Mouse (Mus musculus) splenic B cell, adult 2 months (primary cell): ENCODE results near the gene Doc2g.
"Not testable (repeated sequence)": the region's sequence is repeated elsewhere in the genome, so short reads cannot be mapped to it uniquely, and the experiment has no call there.

Experiments
- DNase-seq: peaks from one replicate; pipeline ENCODE4 v3.0.0-alpha.2; 2011; ENCODE audit warnings: low read depth, low spot score
- H3K27me3 ChIP-seq: 2 replicates; pipeline ENCODE4 v1.6.1; 2012; ENCODE audit warnings: mild to moderate bottlenecking, low read length, moderate library complexity, mixed read lengths; ENCODE audit not compliant: control insufficient read depth, poor library complexity, insufficient read depth, severe bottlenecking
- H3K36me3 ChIP-seq: 2 replicates; pipeline ENCODE4 v1.6.1; 2012; ENCODE audit warnings: mild to moderate bottlenecking, low read length, moderate library complexity, mixed read lengths; ENCODE audit not compliant: control insufficient read depth, poor library complexity, insufficient read depth, severe bottlenecking

Gene Doc2g

GRCm38 (mm10) chr19:4017921-4018587 is 14.9 kb downstream of the Doc2g start:
- Histone ChIP-seq H3K36me3 (no peaks in the 10 kb centered on the region), H3K27me3 (no peaks in the 10 kb centered on the region)
- no peak for DNase-seq

- Histone ChIP-seq H3K36me3 (no peaks in the 10 kb centered on the region), H3K27me3 (no peaks in the 10 kb centered on the region)
- peak; percentile 85 for DNase-seq
Measured at GRCm38 (mm10) chr19:4018743-4019583, 15.8 kb downstream of the Doc2g start.

GRCm38 (mm10) chr19:4023185-4023584 is 20.1 kb downstream of the Doc2g start:
- Histone ChIP-seq H3K27me3 (no peaks in the 10 kb centered on the region), H3K36me3 (no peaks in the 10 kb centered on the region)
- DNase-seq = no peak

- Histone ChIP-seq H3K27me3 (no peaks in the 10 kb centered on the region), H3K36me3 (no peaks in the 10 kb centered on the region)
- no peak for DNase-seq
Measured at GRCm38 (mm10) chr19:4027576-4027975, 24.5 kb downstream of the Doc2g start.

GRCm38 (mm10) chr19:4032668-4033067 is 29.6 kb downstream of the Doc2g start:
- H3K36me3 ChIP-seq = no peaks in the 10 kb centered on the region
- H3K27me3 ChIP-seq = no peaks in the 10 kb centered on the region
- no peak for DNase-seq

GRCm38 (mm10) chr19:4033298-4033697 is 30.2 kb downstream of the Doc2g start:
- no peak for DNase-seq

GRCm38 (mm10) chr19:4033742-4034141 is 30.6 kb downstream of the Doc2g start:
- no peaks in the 10 kb centered on the region for H3K27me3 ChIP-seq

More at GRCm38 (mm10) chr19:4033298-4033697, 30.2 kb downstream of the Doc2g start:
- no peaks in the 10 kb centered on the region for H3K36me3 ChIP-seq
- no peaks in the 10 kb centered on the region for H3K27me3 ChIP-seq

GRCm38 (mm10) chr19:4036327-4037045 is 33.4 kb downstream of the Doc2g start:
- no peaks in the 10 kb centered on the region for H3K27me3 ChIP-seq
- DNase-seq = no peak
- no peaks in the 10 kb centered on the region for H3K36me3 ChIP-seq

More at GRCm38 (mm10) chr19:4033742-4034141, 30.6 kb downstream of the Doc2g start:
- H3K36me3 ChIP-seq = no peaks in the 10 kb centered on the region
- DNase-seq = no peak

GRCm38 (mm10) chr19:4037154-4037787 is 34.2 kb downstream of the Doc2g start:
- not testable (repeated sequence) for DNase-seq, H3K36me3 ChIP-seq, H3K27me3 ChIP-seq

- DNase-seq = peak; percentile 83
- H3K36me3 ChIP-seq = no peaks in the 10 kb centered on the region
- H3K27me3 ChIP-seq = no peaks in the 10 kb centered on the region
Measured at GRCm38 (mm10) chr19:4037788-4038232, 34.7 kb downstream of the Doc2g start, which contains the start of gene Gstp1. Gene Gstp1, minus strand, starts transcription at chr19:4037985.

GRCm38 (mm10) chr19:4040941-4041340 is 37.8 kb downstream of the Doc2g start:
- H3K36me3 ChIP-seq, DNase-seq, H3K27me3 ChIP-seq: not testable (repeated sequence)

- H3K27me3 ChIP-seq, DNase-seq, H3K36me3 ChIP-seq: not testable (repeated sequence)
Measured at GRCm38 (mm10) chr19:4041500-4041899, 38.4 kb downstream of the Doc2g start.

GRCm38 (mm10) chr19:4042124-4042523 is 39.0 kb downstream of the Doc2g start:
- H3K36me3 ChIP-seq = no peaks in the 10 kb centered on the region
- H3K27me3 ChIP-seq = no peaks in the 10 kb centered on the region
- DNase-seq = no peak

- DNase-seq = peak; percentile 32
- H3K36me3 ChIP-seq, H3K27me3 ChIP-seq: not testable (repeated sequence)
Measured at GRCm38 (mm10) chr19:4044109-4044508, 41.0 kb downstream of the Doc2g start.
